Mouse (Mus musculus) T-helper 2 cell (primary cell): ENCODE results near the gene Ovca2.
"Not testable (repeated sequence)": the region's sequence is repeated elsewhere in the genome, so short reads cannot be mapped to it uniquely, and the experiment has no call there.

Source experiments
- in situ Hi-C: fragments of 300-600 bp; cut with MboI, MseI; formaldehyde crosslinking; loops from one replicate; pipeline ENCODE4 v1.15.1; 2025; ENCODE audit warnings: high pct_unique_total_duplicates

Ovca2 gene

DNA sequence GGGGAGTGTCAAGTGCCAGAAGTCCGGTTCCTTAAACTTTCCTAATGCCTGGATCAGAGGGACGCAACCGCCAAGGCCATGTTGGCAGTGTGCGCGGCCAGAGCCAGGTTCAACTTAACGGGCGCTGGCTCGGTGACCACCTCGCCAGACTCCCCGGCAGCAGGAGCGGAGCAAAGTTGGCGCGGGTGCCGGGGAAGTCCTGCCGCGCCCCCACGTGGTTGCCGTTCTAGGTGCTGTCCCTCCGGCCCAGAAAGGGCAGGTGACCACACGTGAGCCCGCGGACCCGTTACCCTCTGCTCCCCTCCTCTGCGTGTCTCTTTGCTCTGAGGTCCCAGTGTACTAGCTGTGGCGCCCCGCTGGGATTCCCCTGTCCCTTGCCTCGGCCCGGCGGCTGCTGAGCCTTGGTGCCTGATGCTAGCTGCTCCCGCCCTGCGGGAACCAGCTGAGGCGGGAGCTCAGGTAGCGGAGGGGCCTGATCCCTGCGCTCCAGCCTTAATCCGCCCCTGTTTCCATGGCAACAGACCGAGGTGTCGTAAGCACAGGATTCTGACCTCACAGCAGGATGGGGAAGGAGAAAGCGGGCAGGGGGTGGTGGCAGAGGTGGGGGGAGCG lies 16.3 kb upstream of the Ovca2 start:
- in situ Hi-C loops: no loop called here

DNA sequence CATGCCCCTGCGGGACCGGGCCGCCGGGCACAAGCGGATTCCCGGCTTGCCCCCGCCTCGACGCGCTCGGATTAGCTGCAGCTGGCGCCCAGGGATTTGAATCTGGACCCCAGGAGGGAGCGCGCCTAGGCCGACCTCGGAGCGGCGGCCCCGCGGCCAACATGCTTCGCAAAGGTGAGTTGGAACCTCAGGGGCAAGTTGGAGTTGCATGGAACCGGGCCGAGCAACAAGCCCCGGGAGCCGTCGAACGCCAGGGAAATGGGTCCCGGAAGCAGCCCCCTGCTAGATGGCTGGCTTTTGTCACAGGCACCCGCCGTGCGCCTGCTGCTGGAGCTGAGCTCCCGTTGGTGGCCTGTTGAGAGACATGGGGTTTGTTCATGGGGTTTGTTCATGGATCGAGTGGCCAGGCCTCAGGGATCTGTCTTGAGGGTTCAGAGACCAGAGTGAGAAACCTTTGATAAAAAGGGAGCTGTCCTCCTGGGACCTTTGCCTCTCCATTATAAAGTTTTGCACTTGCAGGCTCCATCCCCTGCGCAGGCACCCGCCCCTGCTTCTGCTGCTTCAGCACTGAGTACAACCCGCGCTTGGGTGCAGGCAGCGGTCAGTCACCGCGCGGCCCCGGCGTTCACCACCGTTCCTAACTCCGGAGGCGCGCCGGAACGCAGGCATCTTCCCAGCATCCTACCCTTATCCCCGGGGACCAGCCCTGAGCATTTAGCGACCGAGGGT lies 15.7 kb upstream of the Ovca2 start:
- in situ Hi-C loops: no loop called here

- in situ Hi-C loops: no loop called here
Observed at GRCm38 (mm10) chr11:75193256-75194071, 14.8 kb upstream of the Ovca2 start, which contains the start of gene Rtn4rl1. Gene Rtn4rl1, plus strand, starts transcription at chr11:75193783.

DNA sequence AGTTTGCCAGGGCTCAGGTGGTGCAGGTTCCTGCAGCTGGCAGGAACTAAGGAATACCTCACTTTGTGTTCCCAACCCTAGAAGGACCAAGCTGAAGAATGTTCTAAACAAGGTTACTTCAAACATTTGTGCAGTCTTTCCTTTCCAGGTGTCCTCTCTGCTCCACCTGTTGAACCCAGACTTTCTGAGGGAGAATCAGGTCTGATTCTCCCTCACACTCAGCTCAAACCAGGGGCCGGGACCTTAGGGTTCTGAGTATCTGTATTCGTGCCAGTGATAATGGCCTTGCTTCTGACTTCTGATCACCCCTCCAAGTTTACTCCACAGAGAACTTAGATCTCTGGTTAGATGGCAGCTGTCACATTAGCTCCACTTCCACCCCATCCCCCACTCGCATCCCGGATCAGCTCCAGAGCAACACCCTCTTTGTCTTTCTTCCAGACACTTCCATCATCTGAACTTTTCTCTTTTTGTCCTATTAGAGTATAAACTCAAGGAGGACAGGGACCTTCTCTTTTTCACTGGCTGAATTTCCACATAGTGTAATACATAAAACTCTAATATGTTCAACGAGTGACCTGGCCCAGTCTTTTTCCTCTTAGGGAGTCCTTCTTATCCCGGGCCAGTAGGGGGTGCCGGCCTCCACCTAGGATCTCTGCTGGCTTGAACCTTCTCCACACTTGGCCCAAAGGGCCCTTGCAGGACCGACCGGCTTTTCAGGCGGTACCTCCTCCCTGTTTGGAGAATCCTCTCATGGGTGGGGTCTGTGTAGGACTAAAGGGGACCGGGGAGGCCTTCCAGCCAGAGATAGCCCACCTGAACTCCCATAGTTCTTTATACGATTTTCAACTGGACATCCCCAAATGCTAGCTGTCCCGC lies 13.9 kb upstream of the Ovca2 start:
- in situ Hi-C loops: no loop called here

DNA sequence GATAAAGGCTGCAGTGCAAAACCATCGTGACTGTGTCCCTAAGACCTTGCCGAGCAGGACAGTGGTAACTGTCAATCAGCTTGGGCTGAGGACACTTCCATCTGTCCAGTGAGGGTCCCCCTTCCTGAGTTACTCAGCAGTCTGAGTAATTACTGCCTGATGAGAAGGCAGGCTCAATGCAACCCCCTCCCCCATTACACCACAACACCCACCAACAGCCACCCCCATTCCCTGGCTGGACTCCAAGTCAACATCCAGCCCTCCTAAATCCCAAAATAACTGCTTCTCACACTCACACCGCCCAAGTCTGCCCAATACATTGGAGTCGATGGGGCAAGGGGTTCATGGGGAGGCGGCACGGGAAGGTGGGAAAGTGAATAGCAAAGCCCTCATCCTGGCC lies 13.2 kb upstream of the Ovca2 start:
- in situ Hi-C loops: no loop called here

GRCm38 (mm10) chr11:75190905-75191441 lies 12.3 kb upstream of the Ovca2 start, which contains the start of gene Dph1:
Gene Dph1, minus strand, starts transcription at chr11:75191241.
- in situ Hi-C loops: no loop called here

DNA sequence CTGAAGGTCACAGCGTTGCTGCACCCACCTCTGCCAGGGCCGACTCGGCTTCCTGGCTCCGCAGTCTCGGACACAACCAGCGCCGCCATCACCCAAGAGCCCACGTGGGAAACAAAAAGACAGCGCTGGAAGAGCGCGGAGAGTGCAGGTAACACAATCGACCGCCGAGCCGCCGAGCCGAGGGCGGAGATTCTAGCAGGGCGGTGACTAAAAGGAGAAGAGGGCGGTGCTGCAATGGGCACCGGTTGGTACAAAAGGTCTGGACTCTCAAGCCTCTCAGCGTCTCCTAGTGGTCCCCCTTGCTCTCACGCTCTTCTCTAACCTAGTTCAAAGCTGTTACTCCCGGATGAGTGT lies 11.7 kb upstream of the Ovca2 start:
- in situ Hi-C loops: no loop called here

DNA sequence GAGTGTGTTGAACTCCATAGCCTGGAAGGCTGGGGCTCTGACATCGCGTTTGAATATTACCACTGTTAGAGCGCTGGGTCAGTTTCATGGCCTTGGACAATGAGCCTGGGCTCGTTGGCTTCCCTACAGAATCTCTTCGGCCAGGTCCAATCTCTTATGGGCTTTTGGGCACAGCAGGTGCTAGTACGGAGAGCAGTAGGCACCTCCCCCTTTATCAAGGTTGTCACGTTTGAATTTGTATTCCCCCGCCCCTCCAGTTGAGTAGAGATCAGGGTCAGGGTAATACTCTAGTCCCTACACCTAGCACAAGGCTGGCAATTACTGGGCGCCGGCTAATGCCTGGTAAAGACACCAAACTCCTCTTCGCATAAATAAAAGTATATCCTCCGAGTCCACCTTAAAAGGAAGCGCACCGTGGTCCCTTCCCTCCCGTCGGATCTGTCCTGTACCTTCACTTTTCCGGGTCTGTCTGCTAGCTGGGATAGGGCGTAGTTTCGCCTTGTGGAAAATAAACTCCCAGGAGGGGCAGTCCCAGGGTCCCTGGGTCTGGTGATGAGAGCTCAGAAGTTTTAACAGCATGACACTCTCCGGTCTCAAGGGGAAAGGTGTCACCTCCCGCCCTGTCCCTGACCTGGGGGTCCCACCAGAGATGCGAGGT lies 11.2 kb upstream of the Ovca2 start:
- in situ Hi-C loops: no loop called here

DNA sequence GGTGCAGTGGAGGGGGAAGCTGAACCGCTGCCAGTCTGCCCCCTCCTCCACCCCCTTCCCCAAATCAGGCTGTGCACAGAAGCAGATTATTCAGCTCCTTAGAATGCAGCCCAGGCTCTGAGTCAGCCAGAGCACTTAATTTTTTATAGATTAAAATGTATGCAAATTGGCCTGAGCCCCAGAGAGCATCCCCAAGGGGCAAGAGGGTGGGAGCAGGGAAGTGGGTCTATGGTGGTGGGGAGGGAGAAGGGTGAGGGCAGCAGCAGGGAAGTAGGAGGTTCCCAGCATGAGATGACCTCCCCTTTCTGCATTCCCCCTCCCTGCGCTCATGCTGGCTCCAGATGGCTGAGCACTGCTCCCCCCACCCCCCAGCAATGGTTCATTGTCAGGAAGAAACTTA lies 6.4 kb upstream of the Ovca2 start:
- in situ Hi-C loops: loop anchor here (5.0 kb wide), 2 partner anchors 42 to 102 kb away; no protein-coding TSS in a partner anchor

GRCm38 (mm10) chr11:75184573-75184972 lies 5.9 kb upstream of the Ovca2 start:
- in situ Hi-C loops: loop anchor here (5.0 kb wide), 2 partner anchors 43 to 103 kb away; no protein-coding TSS in a partner anchor

DNA sequence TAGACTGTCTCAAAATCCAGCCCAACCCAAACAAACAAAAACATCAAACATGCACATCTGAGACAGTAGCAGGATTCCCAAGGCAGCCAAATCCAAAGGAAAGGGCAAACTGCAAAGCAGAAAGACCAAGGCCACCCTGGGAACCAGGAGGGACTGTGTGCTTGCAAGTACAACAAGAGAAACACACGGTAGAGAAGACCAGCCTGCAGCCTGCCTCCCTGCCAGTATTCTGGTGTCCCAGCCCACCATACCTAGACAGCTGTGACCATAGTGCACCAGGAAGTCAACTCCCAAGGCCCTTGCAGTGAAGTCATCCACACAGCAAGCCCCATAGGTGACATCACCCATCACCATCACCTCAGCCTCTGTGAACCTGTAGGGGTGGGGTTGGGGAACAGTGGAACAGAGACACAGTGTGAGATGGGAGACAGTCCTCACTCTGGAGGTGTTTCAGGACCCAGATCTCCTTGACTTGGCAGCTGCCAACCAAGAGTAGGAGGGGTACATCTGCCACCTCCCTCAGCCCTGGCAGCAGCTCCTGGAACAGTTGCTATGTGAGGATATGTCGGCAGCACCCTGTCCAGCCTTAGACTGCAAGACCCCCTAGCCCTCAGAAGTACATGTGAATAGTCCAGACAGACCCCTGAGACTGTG lies 5.4 kb upstream of the Ovca2 start:
- in situ Hi-C loops: loop anchor here (5.0 kb wide), 2 partner anchors 43 to 103 kb away; no protein-coding TSS in a partner anchor

DNA sequence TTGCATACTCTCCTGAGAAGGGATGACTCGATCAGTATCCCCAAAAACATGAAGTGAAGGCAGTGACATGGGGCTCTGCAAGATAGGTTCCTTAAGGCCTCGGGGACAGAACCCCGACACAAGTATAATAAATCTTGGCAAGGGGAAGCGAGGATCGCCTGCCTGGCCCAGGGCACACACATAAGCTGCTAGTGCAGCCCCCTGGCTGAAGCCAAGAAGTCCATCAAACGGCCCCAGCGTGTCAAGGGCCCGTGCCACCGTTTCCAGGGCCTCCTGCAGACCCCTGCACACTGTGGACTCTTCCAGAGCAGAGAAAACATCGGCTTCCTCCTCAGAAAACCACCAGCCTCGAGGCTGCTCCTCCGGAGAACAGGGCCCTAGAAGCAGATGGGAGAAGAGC lies 624 bp downstream of the Ovca2 start:
- in situ Hi-C loops: no loop called here

DNA sequence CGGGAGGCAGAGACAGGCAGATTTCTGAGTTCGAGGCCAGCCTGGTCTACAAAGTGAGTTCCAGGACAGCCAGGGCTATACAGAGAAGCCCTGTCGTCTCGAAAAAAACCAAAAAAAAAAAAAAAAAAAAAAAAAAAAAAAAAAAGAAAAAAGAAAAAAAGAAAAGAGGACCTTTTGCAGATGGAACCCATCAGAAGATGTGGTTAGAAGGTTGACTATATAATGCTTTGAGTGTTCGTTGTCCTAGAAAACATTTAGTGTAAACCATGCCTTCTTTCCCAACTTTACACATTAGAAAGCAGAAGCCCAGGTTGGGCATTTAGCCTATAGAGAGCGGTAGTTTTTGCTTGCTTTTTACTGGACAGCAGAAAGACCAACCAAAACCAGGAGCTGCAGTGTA lies 4.1 kb downstream of the Ovca2 start:
- in situ Hi-C loops: not testable (repeated sequence)

DNA sequence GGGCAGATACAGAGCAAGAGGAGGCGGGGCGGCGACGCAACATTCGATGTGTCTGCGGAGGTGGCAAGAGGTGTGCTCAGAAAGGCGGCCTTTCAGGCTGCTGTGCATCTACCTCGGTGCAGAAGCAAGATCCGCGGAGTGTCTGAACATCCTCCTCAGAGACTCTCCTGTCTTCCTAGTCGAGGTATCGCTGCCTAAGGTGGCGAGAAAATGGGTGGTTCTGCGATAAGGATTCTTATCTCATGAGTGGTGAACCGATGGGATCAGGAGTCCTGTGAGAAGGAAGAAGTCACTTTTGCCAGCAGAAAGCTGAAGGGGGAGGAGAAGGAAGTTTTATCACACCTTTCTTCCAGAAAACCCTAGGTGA lies 4.9 kb downstream of the Ovca2 start:
- in situ Hi-C loops: no loop called here

DNA sequence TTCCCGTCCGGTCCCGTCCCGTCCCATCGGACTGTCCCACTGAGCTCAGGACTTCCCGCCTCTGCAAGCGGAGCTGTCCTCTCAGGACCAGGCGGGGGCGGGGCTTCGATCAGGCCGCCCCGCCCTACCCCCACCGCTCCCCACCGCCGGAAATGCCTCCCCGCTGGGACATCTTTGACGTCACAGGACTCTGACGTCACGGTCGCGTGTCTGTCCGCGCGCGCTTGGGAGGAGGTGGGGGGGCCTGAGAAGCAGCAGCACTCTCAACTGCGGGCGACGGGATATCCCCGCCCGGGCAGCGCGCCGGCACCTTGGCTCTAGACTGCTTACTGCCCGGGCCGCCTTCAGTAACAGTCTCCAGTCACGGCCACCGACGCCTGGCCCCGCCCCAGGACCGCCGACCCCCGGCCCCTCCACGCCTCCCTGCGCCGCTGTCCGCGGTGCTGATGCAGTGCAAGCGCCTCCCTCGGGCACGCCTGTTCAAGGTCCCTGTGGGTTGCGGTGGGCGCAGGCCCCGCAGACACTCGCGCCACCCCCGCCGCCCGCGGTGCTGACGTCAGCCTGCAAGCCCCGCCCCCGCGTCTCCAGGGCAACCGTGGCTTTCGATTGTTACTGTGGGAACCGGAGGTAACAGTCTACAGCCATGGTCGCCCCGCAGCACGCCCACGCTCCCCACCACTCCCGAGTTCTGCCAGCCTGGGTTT lies 5.4 kb downstream of the Ovca2 start:
- in situ Hi-C loops: no loop called here

DNA sequence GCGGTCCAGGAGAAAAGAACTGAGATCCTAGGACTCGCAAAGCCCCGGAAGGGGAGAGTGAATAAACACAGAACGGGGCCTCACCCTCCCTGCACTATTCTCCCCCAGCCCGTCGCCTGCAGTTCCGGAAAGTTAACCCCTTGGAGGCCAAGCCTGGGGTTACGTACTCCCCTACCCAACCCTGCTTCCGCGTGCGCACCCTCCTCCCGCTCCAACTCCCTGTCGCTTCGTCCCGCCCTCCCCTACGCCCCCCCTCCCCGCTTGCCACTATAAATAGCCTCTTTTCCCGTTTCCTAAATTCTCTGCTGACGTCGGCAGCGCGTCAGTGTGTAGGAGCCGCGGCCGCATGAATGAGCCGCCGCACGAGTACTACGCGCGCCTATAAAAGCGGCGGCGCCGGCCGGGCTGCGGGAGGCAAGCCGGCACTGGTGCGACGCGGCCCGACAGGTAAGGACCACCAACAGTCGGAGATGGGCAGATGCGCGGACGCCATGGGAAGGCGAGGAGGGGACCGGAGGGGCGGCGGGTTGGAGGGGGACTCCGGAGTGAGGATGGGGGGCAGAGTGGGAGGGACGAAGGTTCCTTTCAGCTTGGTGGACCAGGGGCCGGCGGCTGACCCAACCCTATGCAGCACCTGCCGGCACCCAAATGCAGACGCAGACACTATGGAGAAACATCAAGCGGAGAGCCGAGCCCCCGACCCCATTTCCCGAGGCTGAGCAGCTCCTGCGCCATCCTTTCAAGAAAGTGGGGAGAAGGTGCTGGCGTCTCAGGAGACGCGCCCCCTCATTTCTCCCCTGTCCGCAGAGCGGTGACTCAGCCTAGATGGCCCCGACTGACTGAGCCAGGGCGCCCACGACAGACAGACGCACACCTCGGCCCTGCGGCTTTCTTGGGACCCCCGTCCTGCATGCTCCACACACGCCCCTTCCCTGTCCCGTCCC lies 6.2 kb downstream of the Ovca2 start:
- in situ Hi-C loops: no loop called here

GRCm38 (mm10) chr11:75171186-75171865 lies 7.3 kb downstream of the Ovca2 start:
- in situ Hi-C loops: no loop called here
